Mouse (Mus musculus): ENCODE results near the gene Hoxc12. TPM values are rescaled to one million over a fixed set of nuclear protein-coding genes. Genes with fewer than 3 reads are reported as not detected.

Hoxc12 gene
- total and polyA plus RNA-seq, 3 experiments = not detected

DNA sequence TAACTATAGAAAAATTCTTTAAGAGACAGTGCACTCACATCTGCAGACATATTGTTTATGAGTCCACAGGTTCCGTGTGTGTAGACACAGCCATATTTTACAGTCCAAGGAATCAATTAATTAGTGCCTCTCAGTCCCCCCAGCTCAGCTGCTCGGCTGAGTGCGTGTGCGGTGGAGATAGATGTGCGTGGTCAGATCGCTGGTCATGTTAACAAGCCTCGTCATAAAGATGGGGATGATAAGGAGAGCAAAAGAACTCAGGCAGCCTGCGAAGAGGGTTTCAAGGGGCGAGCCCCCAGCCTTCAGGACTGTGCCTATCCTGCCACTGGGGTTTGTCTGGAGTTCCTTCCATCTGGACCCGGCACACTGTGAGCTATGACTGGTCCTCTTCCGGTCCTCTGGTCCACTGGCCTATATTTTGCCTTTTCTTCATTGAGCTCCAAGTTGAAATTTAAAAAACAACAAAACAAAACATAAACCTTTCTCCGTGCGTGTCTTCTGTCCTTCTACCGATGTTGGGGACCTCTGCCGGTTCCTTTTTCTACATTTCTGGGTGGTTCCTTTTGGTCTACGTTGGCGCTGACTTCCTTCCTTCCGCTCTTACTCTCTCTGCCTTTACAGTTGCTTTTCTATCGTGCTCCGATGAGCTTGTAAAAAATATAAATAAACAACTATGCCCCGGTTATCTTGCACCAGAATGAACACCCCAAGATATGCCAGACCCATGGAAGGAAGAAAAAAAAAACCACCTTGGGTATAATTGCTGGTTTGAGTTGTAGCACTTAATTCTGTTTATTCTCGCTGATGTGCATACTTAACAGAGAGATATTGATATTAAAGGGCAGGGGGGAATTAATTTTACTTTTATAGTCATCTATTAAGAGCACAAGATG is 8.9 kb downstream of the Hoxc12 start:
- peak; percentile 84 for DNase-seq (ENCODE audit: low read depth, low spot score)
- peak overlapping the region; percentile 78 for H3K27ac ChIP-seq (ENCODE audit: control insufficient read depth, low read depth, low read length)
- peaks cover 3 to 20% of the 10 kb centered on the region in 2 experiments; a peak in 3 of 4 replicates for H3K27me3 ChIP-seq (ENCODE audit: control insufficient read depth in 1 of 2, insufficient read depth in 2 of 2, low read length in 2 of 2)
- peaks cover 5 to 6% of the 10 kb centered on the region in 2 experiments; a peak in 3 of 4 replicates for H3K4me1 ChIP-seq (ENCODE audit: control insufficient read depth in 1 of 2, insufficient read depth in 2 of 2, low read length in 2 of 2)
- H3K4me3 ChIP-seq (ENCODE audit: control insufficient read depth in 1 of 2, insufficient read depth in 1 of 2, low read depth in 2 of 2, low read length in 2 of 2) = peak overlapping the region; percentile 69 to 80
- peaks cover 0 to 5% of the 10 kb centered on the region in 2 experiments; a peak in 1 of 4 replicates for H3K36me3 ChIP-seq (ENCODE audit: control insufficient read depth in 1 of 2, insufficient read depth in 2 of 2, low read length in 2 of 2)
- no peaks in the 10 kb centered on the region; the same call in 1 of the 2 replicates for H3K79me2 ChIP-seq (ENCODE audit: control insufficient read depth, insufficient read depth, low read length, poor library complexity)
- peak overlapping the region; percentile 69 for H3K9ac ChIP-seq (ENCODE audit: control insufficient read depth, low read depth, low read length, poor library complexity, severe bottlenecking)
- no peaks in the 10 kb centered on the region for H3K9me3 ChIP-seq (replicated peaks; ENCODE audit: insufficient read depth, low read length)
- no peak for TF ChIP-seq CHD2 (IDR thresholded peaks at IDR 0.05; ENCODE audit: low read length)
- no peak for TF ChIP-seq MAFK (IDR thresholded peaks at IDR 0.05; ENCODE audit: borderline replicate concordance, low read depth, low read length)
- peak; percentile 15 for TF ChIP-seq MAX (IDR thresholded peaks at IDR 0.05; ENCODE audit: low read length)
- TF ChIP-seq JUND (IDR thresholded peaks at IDR 0.05; ENCODE audit: low read depth, low read length) = no peak
- no peak for TF ChIP-seq USF1 (IDR thresholded peaks at IDR 0.05; ENCODE audit: low read depth, low read length)
- TF ChIP-seq SIN3A (IDR thresholded peaks at IDR 0.05; ENCODE audit: low read length) = peak; percentile 73
- TF ChIP-seq MEF2A (IDR thresholded peaks at IDR 0.05; ENCODE audit: extremely low read depth, insufficient replicate concordance, low read depth, low read length, poor library complexity, severe bottlenecking) = no peak
- peak; percentile 19; the same call in 1 of the 2 replicates for TF ChIP-seq SMC3 (IDR thresholded peaks at IDR 0.05; ENCODE audit: low read depth, low read length)
- TF ChIP-seq POLR2AphosphoS5 (IDR thresholded peaks at IDR 0.05; ENCODE audit: borderline replicate concordance, low read depth, low read length) = no peak
- TF ChIP-seq TAL1 (IDR thresholded peaks at IDR 0.05; ENCODE audit: low read length) = peak; percentile 23; the same call in 1 of the 2 replicates
- peak; percentile 93 for TF ChIP-seq TBP (IDR thresholded peaks at IDR 0.05; ENCODE audit: low read depth, low read length)
- 0 out of 2 replicates have a peak, but pooled peaks have one; percentile 57 for TF ChIP-seq TCF12 (IDR thresholded peaks at IDR 0.05; ENCODE audit: low read depth, low read length)
- TF ChIP-seq ZMIZ1 (IDR thresholded peaks at IDR 0.05; ENCODE audit: low read depth, low read length) = peak; percentile 83
- TF ChIP-seq HCFC1 (IDR thresholded peaks at IDR 0.05; ENCODE audit: low read depth, low read length) = peak; percentile 79
- TF ChIP-seq MXI1 (IDR thresholded peaks at IDR 0.05; ENCODE audit: low read depth, low read length) = peak; percentile 67; the same call in 1 of the 2 replicates
- TF ChIP-seq POLR2AphosphoS2 (IDR thresholded peaks at IDR 0.05; ENCODE audit: low read length) = peak; percentile 91
- peak; percentile 14; the same call in 1 of the 2 replicates for TF ChIP-seq BHLHE40 (IDR thresholded peaks at IDR 0.05; ENCODE audit: borderline replicate concordance, low read depth, low read length)
- peak; percentile 52; the same call in 1 of the 2 replicates for TF ChIP-seq MAZ (IDR thresholded peaks at IDR 0.05; ENCODE audit: low read depth, low read length)
- TF ChIP-seq MYB (IDR thresholded peaks at IDR 0.05; ENCODE audit: low read depth, low read length) = 0 out of 2 replicates have a peak, but pooled peaks have one; percentile 28
- TF ChIP-seq MYC (IDR thresholded peaks at IDR 0.05; ENCODE audit: low read depth, low read length) = peak; percentile 41; the same call in 1 of the 2 replicates
- no peak; the same call in 1 of the 2 replicates for TF ChIP-seq RAD21 (IDR thresholded peaks at IDR 0.05; ENCODE audit: low read depth, low read length)
- no peak for TF ChIP-seq USF2 (IDR thresholded peaks at IDR 0.05; ENCODE audit: borderline replicate concordance in 1 of 2, insufficient read depth in 1 of 2, low read depth in 1 of 2, low read length in 2 of 2)
- peak; percentile 90 for TF ChIP-seq ZNF384 (IDR thresholded peaks at IDR 0.05; ENCODE audit: low read depth, low read length)
- peak; percentile 14; the same call in 1 of the 2 replicates for TF ChIP-seq ZKSCAN1 (IDR thresholded peaks at IDR 0.05; ENCODE audit: low read depth, low read length)
- TF ChIP-seq POLR2A (IDR thresholded peaks at IDR 0.05; ENCODE audit: control insufficient read depth in 1 of 2, insufficient read depth in 1 of 2, low read depth in 1 of 2, low read length in 2 of 2, poor library complexity in 1 of 2) = peak; percentile 50 to 91; a peak in 3 of 4 replicates
- no peak for TF ChIP-seq UBTF (IDR thresholded peaks at IDR 0.05; ENCODE audit: borderline replicate concordance, insufficient read depth, low read depth, low read length)
- no peak for TF ChIP-seq ZC3H11A (IDR thresholded peaks at IDR 0.05; ENCODE audit: low read depth, low read length)
- TF ChIP-seq CTCF (IDR thresholded peaks at IDR 0.05 in 2 of 3, conservative IDR thresholded peaks at IDR 0.05 in 1 of 3; ENCODE audit: control insufficient read depth in 1 of 3, insufficient read depth in 1 of 3, low read depth in 2 of 3, low read length in 3 of 3, poor library complexity in 1 of 3, severe bottlenecking in 1 of 3) = peak in 1 of 3 experiments; percentile 9; a peak in 1 of 6 replicates
- no peak for TF ChIP-seq E2F4 (IDR thresholded peaks at IDR 0.05; ENCODE audit: borderline replicate concordance, low read depth, low read length)
- TF ChIP-seq ELF1 (IDR thresholded peaks at IDR 0.05; ENCODE audit: low read depth, low read length) = peak; percentile 65
- no peak for TF ChIP-seq KAT2A (conservative IDR thresholded peaks at IDR 0.05; ENCODE audit: low read depth, low read length)
- TF ChIP-seq GATA1 (IDR thresholded peaks at IDR 0.05; ENCODE audit: low read depth, low read length) = peak; percentile 78
- TF ChIP-seq EP300 (IDR thresholded peaks at IDR 0.05; ENCODE audit: low read depth in 1 of 2, low read length in 2 of 2) = peak; percentile 39 to 74
- peak; percentile 82 for TF ChIP-seq NELFE (IDR thresholded peaks at IDR 0.05; ENCODE audit: low read depth, low read length)

Measured in MEL (cell line).